Mouse (Mus musculus): ENCODE measurements around the gene Taf8. TPM values are rescaled to one million over a fixed set of nuclear protein-coding genes. Genes with fewer than 3 reads are reported as not detected.

The Taf8 gene
- total RNA-seq, 2 experiments from 2014 or later: 14.8 to 16.4 TPM

DNA sequence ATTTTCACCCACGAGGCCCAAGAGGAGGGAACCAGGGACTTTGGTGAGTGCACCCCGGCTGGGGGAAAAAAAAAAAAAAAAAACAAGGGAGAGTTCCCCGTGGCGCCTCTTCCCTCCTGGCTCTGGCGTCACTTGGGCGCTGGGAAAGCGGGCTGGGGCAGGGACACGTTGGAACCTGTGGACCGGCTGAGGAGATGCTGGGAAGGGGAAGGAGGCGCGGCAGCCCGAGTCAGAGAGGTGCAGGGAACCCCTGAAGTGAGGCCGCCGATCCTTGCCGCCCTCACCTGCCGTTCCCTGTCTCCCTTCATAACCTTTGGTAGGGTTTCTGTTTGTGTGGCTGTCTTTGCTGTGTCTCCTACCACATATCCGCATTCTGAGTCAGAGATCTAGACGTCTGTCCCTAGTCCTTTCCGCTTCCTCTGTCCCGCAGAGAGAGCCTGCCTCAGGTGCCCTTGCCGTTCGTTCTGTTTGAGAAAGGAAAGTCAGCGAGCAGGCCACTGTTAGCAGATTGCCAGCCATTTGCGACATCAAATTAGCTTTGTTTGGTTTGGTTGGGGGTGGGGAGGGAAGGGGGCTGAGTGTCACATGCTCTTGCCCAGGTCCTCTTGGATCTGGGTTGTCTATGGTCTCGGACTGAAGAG is 65.1 kb downstream of the Taf8 start, which contains the start of gene 1700001C19Rik:
Gene 1700001C19Rik (minus strand): TSS at position 470 of the 641 bp plus-strand sequence.
- DNase-seq (ENCODE audit: low spot score in 2 of 2): no peak

DNA sequence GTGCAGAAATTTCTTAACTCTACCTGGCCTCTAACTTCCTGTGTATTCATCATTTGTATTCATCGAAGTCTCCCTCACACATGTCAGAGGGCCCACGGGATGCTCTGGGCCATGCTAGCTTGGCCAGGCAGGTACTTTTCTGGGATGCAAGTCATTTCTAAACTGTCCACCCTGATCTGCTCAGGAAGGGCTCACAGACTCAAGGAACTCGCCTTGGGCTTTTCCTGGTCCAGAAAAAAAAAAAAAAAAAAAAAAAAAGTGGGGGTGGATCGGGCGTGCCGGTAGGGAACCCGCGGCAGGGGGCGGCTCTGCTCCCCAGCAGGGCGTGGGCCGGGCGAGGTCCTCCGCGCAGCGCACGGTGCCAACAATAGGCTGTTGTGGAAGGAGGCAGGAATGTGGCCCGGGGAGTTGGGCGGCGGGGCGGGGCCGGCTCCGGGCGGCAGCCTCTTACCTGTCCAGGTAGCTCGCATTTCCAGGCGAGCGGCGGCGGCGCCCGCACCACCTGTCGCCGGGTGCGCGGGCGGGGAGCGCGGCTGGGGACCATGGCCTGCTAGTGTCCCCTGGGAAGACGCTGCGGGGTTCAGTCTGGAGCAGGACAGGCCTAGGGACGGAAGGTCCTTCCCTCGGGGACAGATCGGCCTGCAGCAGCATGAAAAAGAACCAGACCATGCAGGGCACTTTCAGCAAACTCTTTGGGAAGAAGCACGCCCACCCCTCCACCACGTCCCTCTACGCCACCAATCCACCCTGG is 65.8 kb downstream of the Taf8 start, which contains the start of gene AI661453:
Gene AI661453 (plus strand): TSS at position 460 of the 751 bp plus-strand sequence.
- no peak for DNase-seq (ENCODE audit: low spot score in 2 of 2)

Other genes with a start within 250 kb of the Taf8 start
- 10 to 100 TPM; 23.5 to 28.5 TPM for gene Mrps10, start 133.4 kb downstream of the Taf8 start, total RNA-seq (2021)
- 1 to 10 TPM in 1 of 2 experiments, under 1 TPM in 1; 0.83 to 1.0 TPM for gene Guca1b, start 116.9 kb downstream of the Taf8 start, total RNA-seq (2021)
- under 1 TPM in 1 of 2 experiments, not detected in 1; 0.39 TPM for gene Guca1a, start 101.7 kb downstream of the Taf8 start, total RNA-seq (2021)
- under 1 TPM; 0.28 to 0.48 TPM for gene AI661453, start 65.7 kb downstream of the Taf8 start, total RNA-seq (2021)
- not detected for gene 1700001C19Rik, start 64.9 kb downstream of the Taf8 start, total RNA-seq (2021)
- 10 to 100 TPM; 39.6 to 46.3 TPM for gene Ccnd3, start 2.8 kb upstream of the Taf8 start, total RNA-seq (2021)
- gene Bysl, start 109.2 kb upstream of the Taf8 start, total RNA-seq (2021): 10 to 100 TPM; 17.7 to 21.0 TPM
- 10 to 100 TPM; 26.3 to 32.3 TPM for gene Med20, start 109.3 kb upstream of the Taf8 start, total RNA-seq (2021)
- gene Gm20517, start 109.3 kb upstream of the Taf8 start, total RNA-seq (2021): 1 to 10 TPM; 6.1 to 6.6 TPM
- 10 to 100 TPM; 12.2 to 13.1 TPM for gene Usp49, start 128.4 kb upstream of the Taf8 start, total RNA-seq (2021)
- 100 to 1,000 TPM; 225 to 243 TPM for gene Tomm6, start 186.1 kb upstream of the Taf8 start, total RNA-seq (2021)
- gene Frs3, start 186.7 kb upstream of the Taf8 start, total RNA-seq (2021): 10 to 100 TPM; 22.2 to 27.6 TPM
- gene Gm21981, start 192.2 kb upstream of the Taf8 start, total RNA-seq (2021): 1 to 10 TPM; 2.4 to 2.7 TPM
- 1 to 10 TPM; 7.3 to 7.5 TPM for gene Prickle4, start 192.4 kb upstream of the Taf8 start, total RNA-seq (2021)
- not detected for gene Pgc, start 224.6 kb upstream of the Taf8 start, total RNA-seq (2021)
- gene Tfeb, start 234.7 kb upstream of the Taf8 start, total RNA-seq (2021): 10 to 100 TPM; 12.6 to 14.8 TPM

Data from layer of hippocampus, postnatal 14 days (tissue).